Mouse (Mus musculus): ENCODE measurements around the gene Vasp.
A peak's percentile ranks its signal among the peaks of the same experiment; 100 is the strongest.

The Vasp gene

DNA sequence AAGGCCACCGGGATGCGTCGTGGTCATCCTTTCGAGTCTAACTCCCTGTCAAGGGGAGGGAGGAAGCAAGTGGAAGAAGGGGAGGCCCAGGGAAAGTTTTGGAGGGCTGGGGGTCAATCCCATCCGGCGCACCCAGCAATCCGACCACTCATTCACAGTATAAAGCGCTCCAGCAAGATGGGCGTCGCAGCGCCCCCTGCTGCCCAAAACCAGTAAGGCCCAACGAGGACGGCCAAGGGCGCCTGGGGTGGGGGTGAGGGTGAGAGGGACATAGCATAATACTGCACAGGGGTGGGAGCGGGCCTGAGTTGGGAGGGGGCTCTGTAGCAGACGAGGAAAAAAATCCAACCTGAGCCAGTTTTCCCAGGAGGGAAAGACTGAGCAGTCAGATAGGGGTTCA, 32.2 kb upstream of the Vasp start:
- peak; percentile 74 to 93 for DNase-seq (ENCODE audit: low spot score in 2 of 2)

DNA sequence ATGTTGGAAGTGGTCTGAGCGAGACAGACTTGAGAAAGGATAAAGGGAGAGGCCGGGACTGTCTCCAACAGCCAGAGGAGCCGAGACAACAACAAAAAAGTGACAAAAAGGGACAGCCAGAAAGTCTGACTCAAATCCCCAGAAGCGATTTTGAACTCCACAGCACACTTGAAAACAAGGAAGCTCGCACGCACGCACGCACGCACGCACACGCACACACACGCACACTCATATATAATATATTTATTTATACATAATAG, 31.4 kb upstream of the Vasp start:
- no peak for DNase-seq (ENCODE audit: low spot score in 2 of 2)

DNA sequence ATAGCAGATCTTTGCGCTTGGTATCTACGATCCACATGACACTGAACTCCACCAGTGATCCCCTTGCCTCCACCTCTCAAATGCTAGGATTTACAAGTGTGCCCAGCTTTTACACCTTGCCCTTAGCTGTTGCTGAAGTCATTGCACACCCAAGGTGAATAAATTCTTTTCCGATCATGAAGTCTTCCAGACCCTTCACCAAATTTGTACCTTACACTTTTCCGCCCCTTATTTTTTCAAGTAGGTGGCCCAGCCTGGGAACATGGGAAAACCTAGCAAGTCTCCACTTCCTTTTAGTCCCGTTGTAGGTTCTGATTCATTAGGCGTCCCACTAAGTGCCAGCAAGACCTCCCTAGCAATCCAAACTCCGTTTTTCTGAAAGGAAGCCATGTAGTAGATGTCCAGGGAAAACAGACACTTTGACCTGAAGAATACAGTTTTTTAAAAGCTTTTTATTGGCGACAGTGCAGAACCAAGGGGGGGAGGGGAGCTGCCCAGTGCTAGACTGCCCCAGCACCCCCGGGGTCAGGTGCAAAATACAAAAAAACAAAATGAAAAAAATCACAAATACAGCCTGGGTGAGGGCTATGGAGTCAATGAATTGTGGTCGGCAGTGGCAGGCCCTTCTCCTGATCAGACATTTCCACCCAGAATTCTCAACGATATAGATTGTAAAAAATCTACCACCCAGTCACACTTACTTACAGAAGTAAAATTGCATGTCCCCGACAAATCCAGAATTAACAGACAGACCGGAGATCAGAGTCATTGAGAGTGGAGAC, 30.8 kb upstream of the Vasp start:
- DNase-seq (ENCODE audit: low spot score in 2 of 2): no peak

DNA sequence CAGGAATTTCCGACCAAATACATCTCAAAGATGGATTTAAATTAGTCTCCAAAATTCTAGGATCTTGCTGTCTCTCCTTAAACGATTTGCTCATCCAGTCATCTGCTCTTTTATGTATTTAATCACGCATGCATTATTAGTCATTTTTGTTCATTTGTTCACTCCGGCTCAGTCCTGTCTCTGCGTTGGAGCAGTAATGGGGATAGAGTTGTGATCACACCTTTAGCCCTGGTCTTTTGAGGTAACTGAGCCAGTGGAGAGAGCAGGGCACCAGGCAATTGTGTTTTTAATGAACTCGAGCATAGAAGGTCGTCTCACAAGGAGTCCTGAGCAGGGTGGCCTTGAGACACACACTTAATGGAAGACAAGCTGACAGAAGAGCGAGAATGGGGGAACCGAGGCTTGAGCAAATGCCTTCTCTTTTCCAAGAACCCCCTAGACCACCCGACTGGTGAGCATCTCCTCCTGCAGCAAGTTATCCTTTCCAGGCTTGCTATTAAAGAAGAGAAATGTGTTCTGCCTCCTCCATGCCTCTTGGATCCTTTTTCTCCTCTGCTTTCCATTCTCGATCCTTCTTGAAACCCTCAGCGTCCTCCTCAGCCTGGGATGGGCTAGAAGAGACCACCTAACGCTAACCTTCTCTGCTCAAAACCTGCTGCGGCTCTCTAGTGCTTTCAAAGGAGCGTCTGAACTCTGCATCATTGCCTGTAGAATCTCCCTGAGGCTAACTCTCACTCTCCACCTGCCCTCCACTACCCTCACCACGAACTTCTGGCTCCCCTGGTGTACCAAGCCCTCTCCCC, 30.0 kb upstream of the Vasp start:
- no peak for DNase-seq (ENCODE audit: low spot score in 2 of 2)

DNA sequence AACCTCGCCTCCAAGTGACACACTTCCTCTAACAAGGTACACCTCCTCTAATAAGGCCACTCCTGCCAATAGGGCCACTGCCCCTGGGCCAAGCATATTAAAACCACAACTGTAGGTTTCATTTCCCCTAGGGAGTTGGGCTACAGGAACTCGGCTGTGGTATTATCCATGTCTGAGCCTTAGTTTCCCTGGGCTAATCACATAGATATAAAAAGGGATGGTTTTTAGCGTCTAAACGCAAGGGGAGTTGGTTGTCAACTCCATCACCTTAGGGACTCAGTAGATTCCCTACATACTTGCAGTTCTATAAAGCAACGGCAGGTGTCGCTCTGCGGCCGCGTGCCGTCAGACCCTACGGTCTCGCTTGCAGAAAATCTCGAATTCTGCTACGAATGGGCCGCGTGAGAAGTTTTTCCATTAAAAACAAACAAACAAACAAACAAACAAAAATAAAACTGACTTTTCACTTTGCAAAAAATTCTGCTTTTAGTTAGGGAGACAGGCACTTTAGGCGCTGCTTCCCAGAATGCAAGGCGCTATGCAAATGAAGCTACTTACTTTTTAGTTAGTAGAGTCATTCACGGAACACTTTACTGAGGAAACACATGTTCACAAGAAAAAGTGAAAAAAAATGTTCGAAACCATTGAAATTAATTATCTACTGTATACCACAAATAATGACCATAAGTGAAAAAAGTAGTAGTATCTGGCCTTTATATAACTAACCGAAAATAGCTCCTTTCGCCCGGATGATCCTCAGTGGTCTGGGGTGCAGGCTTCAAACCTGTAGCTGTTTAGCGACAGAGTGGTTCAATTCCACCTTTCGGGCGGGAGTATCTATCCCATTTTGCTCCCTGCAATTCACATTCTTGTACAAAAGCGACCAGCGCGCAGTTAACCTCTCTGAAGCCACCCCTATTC, 29.1 kb upstream of the Vasp start:
- peak; percentile 79 to 93 for DNase-seq (ENCODE audit: low spot score in 2 of 2)

DNA sequence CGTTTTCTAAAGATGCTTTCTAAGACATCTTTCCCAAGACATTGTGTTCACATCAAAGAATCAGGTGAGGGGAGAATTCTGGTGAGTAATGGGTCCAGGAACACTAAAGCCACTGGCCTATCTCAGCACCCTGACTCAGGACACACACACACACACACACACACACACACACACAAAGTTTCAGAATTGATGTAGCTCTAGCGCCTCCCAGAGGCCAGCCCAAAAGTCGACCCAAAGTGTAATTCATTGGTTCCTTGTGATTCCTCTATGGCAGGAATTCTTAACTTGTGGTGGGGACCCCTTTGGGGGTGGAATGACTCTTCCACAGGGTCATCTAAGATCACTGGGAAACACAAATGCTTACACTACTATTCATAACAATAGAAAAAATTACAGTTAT, 27.6 kb upstream of the Vasp start:
- no peak for DNase-seq (ENCODE audit: low spot score in 2 of 2)

DNA sequence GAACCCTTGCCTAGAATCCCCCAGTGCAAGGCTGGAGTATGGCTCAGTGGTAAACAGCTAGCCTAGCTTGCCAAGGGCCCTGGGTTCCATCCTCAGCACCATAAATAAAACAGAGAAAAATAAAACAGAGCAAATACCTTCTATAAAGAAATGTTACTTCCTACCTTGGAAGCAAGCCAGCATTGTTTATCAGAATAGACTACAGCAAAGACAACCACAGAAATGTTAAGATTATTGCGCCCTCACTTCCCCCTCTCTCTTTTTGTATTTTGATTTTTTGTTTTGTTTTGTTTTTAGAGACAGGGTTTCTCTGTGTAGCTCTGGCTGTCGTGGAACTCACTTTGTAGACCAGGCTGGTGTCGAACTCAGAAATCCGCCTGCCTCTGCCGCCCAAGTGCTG, 26.2 kb upstream of the Vasp start:
- no peak for DNase-seq (ENCODE audit: low spot score in 2 of 2)

DNA sequence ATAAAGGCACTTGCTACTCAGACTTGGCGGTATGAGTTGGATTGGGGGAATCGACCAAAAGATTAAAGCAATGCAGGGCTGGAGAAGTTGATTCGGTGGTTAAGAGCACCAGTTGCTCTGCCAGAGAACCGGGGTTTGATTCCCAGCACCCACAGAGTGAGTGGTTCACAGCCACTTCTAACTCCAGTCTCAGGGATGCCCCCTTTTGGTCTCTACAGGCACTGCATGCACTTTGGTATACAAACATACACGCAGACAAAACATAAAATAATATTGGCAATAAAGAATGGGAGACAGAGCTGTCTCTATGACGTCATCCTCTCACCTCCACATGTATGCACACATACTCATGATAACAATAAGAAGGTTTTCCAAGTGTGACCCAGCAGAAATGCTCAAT, 25.4 kb upstream of the Vasp start:
- no peak for DNase-seq (ENCODE audit: low spot score in 2 of 2)

DNA sequence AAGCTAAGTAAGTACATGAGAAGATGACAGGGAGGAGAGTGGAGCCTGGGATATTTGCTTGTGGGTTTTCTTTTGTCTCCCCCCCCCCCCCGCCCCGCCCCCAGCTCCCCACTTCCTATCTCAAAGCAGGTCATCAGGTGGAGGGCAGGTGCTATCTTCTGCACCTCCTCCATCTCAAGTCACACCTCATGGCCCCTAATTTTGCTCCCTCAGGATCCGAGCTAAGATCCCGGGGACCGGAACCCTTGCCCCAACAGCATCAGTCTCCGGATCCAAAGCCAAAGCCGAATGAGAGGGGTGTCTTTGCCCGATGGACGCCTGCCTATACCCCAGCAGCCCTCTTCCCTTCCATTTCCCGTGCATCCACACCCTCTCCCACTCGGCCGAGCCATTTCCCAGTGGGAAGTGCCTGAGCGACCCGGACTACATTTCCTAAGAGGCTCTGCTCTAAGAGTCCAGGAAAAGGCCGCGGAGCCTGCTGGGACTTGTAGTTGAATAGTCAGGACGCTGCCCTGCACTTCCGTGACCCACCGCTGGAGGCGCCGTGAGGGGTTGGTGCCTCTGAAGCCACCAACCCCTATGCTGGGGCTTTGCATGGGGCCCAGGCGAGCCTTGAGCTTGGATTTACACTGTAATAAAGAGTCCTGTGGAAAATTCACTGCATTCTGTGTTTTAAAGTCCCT, 24.0 kb upstream of the Vasp start:
- DNase-seq (ENCODE audit: low spot score in 2 of 2): peak; percentile 92 to 98

DNA sequence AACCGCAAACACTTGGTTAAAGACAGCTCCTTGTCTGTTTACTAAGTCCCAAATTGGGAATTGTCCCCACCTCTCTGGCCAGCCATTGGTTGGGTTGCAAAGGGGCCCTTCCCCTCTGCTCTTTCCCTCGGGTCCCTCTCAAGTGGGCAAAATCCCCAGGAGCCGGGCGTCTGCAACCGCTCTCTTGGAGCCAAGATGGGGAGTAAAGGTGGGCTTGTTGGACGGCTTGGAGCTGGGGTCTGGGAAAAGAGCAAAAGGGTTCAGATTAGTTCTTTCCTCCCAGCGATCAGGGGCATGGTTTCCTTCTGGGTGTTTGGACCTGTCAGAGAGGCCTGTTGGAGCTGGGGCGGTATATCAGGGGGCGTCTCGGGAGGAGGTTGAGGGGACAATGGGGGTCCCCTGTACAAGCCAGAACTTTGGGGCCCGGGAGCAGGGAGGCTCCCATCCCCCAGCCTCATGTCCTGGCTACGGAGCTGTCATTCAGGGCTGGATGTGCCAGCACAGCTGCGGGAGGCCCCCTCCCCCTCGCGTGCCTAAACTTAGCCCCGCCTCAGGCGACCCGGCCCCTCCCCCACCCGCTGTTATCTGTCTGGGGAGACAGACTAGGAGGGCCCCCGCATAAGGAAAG, 19.5 kb upstream of the Vasp start:
- no peak for DNase-seq (ENCODE audit: low spot score in 2 of 2)

DNA sequence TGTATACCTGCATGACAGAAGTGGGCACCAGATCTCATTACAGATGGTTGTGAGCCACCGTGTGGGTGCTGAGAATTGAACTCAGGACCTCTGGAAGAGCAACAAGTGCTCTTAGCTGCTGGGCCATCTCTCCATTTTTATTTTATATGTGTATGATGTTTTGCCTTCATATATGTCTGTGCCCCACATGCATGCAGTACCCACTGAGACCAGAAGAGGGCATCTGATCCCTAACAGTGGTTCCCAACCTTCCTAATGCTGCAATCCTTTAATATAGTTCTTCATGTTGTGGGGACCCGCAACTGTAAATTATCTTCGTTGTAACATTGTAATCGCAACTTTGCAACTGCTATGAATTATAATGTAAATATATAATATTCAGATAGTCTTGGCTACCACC, 13.1 kb upstream of the Vasp start:
- DNase-seq (ENCODE audit: low spot score in 2 of 2): peak; percentile 65 to 88

DNA sequence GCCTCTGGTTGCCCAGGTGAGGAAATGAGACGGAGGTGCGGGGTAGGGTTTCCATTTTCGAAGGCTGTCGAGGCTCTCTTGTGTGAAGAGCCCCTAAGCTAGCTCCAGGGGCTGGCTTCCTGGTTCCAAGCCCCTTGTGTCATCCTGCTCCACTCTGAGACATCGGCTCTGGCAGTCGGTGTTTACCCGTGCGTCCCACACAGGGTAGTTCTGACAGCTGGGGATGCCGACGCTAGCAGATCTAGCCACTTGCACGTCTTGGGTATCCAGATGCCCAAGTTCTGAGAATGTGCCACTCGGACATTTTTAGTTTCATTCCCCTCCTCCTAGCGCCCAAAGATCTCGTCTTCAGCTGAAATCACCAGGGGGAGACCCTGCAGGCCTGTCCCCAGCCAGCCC, 11.8 kb upstream of the Vasp start:
- DNase-seq (ENCODE audit: low spot score in 2 of 2): no peak

DNA sequence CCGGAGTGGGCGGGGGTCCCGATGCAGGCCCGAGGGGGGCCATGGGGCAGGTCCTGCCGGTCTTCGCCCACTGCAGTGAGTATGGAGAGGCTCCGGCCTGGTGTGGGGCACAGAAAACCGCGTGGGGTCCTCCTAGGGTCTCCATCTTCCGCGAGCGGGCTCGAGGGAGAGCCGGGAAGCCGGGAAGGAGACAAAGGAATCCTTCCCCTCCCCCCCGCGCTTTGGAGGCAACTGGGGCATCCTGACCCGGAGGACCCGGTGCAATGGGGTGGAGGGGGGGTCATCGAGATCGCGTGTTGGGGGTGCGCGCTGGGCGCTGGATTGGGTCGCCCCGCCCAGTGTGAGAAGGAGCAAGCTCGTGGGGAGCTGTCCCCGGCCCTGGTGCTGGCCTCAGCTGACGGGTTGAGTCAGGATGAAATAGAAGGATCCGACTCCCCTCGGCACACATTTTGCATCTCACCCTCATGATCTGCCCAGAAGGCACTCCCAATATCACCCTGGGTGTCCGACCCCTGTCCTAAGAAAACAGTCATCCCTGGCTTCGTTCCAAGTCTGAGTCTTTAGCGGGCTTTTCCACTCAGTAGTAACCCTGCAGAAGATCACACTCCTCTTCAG, 11.3 kb upstream of the Vasp start:
- DNase-seq (ENCODE audit: low spot score in 2 of 2): peak; percentile 61 to 84

DNA sequence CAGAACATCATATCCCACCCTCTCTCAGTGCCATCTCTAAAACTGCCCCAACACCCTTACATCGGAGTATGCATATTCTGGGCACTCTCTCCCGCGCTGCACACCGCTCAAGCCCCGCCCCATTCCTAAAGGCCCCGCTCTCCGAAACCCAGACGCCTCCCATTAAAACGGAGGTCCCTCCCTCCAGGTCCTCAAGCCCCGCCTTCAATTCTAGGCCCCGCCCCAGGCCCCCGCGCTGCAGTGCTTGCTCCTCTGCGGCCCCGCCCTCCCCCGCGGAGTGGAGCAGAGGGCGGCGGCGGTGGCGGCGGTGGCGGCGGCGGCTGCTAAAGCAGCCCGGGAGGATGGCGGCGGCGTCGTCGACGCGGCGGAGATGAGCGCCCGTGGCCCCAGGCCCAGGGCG, 10.8 kb upstream of the Vasp start, which contains the start of gene Rtn2:
Rtn2 (plus strand) TSS at position 240 of the 400 bp plus-strand sequence.
- DNase-seq (ENCODE audit: low spot score in 2 of 2): peak; percentile 84 to 89

DNA sequence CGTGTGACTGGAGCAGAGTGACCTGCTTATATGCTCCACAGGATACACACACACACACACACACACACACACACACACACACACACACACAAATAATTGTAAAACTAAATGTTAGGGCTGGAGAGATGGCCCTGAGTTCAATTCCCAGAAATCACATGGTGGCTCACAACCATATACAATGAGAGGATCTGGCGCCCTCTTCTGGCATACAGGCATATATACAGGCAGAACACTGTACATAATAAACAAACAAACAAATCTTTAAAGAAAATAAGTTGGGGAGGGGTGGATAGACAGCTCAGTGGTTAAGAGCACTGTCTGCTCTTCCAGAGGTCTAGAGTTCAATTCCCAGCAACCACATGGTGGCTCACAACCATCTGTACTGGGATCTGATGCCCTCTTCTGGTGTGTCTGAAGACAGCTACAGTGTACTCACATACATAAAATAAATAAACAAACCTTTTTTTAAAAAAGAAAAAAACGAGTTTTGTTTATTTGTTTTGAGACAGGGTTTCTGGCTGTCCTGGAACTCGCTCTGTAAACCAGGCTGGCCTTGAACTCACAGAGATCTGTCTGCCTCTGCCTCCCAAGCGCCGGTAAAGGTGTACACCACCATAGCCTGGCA, 10.2 kb upstream of the Vasp start:
- peak in 1 of 2 experiments; percentile 73 for DNase-seq (ENCODE audit: low spot score in 2 of 2)

DNA sequence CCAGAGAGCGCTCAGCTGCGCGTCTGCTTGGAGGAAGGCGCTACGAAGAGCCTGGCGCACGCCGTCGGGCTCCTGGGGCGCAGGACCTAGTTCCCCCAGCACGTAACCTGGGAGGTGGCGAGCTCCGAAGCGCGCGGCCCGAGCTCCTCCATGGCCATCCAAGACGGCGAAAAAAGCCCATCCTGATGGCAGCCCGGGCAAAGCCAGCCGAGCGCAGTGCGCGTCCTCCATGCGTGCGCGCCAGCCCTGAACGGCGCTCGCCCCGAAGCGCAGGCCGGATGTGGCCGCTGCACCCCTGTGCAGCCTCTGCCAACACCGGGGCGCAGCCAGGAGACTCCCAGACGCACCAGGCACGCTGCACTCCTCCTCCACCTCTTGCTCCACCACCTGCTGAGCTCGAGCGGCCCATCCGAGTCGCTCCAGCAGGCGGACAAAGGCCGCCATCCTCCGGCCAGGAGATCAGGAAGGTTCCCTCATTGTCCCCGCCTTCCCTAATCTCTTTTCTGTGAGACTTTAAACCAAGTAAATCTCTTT, 8.0 kb upstream of the Vasp start, which contains the start of gene Ppm1n:
Ppm1n (minus strand) TSS at position 484 of the 534 bp plus-strand sequence.
- DNase-seq (ENCODE audit: low spot score in 2 of 2): peak in 1 of 2 experiments; percentile 65

DNA sequence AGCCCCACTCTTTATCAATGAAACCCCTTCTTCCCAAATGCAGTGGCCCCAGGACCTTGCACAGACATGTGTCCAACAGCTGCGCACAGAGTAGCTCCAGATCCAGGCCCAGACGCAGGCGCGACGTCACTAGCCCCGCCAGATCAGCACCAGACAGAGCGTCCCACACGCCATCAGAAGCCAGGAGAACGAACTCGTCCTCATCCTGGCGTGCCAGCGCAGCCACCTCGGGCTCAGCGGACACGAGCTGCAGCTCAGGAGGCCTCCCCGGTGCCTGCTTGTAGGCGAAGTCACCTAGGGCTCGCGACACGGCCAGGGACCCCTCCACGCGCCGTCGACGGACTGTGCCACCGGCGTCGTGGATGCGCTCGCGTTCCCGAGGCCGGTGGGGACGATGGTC, 7.4 kb upstream of the Vasp start:
- peak in 1 of 2 experiments; percentile 67 for DNase-seq (ENCODE audit: low spot score in 2 of 2)

DNA sequence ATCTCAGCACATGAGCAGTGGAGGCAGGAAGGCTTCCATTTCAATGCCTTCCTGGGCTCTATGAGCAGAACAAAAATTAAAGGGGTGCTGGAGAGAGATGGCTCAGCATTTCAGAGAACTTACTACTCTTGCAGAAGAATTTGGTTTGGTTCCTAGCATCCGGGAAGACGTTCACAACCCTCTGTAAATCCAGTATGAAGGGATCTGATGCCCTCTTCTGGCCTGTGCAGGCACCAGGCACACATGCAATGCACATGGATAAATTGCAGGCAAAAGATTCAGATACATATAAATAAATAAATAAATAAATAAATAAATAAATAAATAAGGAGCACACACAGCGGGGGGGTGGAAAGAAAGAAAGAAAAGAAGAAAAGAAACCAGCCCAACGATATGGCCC, 4.6 kb upstream of the Vasp start:
- no peak for DNase-seq (ENCODE audit: low spot score in 2 of 2)

DNA sequence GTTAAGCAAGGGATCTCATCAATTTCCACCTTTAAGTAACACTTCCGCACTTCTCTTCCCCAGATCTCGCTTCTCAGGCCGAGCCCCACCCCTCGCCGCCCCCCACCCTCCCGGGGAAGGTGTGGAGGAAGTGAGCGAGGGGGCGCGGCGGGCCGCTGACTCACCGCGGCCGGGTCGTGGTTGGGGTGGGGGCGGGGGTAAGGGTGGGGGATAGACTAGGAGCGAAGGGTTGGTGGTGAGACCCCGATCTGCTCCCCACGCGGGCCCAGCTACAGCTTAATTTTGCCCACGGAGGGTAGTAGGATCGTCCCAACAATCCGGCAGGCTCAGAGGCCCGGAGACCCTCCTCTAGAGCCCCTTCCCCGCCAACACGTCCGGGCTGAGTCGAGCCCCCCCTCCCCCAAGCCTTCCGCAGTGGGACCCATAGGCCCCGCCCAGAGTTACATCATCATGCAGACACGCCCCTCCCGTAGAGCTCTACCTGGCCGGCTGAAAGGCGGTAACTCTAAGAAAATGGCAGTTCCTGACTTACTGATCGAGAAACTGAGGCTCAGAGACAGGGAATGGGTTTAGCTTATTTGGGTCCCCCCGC, 652 bp upstream of the Vasp start:
- peak; percentile 80 to 90 for DNase-seq (ENCODE audit: low spot score in 2 of 2)
